Mouse (Mus musculus): ENCODE measurements around the gene Samd1.

Gene Samd1

DNA sequence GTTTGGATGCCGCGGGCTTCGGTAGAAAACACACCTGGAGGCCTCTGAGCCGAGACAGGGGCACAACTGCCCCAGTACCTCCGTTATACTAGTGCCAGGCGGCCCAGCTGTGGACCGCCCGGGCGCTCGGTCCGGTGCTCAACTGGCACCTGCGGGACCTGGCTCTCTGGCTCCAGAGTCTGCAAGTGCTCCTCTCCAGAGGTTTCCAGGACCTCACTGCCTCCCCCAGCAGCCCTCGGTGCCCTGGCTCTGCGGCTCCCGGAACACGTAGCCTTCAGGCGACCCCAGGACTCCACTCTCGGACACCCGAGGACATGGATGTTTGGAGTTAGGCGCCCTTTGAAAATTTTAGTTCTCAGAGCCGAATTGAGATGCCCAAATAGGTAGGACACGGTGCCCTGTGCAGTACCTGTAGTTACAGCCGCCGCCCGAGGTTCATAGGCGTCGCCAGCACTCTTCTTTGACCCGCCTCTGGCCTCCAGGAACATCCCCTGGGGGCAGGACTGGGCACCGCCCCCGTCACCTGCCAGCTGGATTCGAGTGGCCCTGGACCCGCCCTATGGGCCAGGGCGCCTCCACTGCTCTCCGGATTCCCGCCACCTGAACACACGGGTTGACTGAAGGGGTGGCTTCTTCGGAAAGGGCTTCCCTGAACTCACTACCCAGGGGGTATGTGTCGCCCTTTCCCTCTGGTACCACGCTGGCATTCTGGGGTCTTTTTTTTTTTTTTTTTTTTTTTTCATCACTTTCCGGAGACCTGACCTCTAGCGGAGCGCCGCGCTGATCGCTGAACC, 14.4 kb downstream of the Samd1 start, which contains the start of gene 2210011C24Rik:
TSS of gene 2210011C24Rik (minus strand) at position 467 of the 794 bp plus-strand sequence.
- peak; percentile 57 for DNase-seq (ENCODE audit: low spot score)

DNA sequence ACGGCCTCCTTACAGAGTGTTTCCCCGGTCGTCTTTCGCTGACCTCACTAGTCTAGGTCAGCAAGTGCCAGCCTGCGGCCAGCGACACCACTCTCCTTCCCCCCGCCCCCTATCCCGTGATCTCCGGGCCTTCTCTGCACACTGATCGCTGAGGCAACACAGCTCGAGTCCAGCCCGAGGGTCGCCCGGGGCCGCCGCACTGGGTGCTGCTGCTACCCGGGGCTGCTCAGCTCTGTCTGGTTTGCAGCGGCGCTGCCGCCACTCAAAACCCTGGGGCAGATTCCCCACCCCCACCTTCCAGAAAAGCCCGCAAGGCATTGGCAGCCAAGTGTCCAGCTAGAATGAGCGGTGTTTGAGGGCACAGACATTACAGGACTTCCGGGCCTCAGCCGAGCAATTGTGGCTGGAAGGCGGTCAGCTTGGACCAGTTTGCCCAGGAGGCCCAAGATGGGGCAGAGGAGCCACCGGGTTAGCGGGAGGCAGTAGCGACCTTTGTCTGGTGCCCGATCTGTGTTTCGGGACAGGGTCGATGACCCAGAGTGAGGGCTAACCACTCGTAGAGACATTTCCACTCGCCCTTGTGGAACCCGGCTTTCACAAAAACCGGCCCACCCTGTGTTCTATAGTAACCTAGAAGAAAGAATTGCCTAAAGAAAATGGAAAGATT, 15.2 kb downstream of the Samd1 start:
- DNase-seq (ENCODE audit: low spot score), result peak; percentile 47

GRCm38 (mm10) chr8:84015833-84016232, 18.4 kb downstream of the Samd1 start:
- DNase-seq (ENCODE audit: low spot score), result no peak

DNA sequence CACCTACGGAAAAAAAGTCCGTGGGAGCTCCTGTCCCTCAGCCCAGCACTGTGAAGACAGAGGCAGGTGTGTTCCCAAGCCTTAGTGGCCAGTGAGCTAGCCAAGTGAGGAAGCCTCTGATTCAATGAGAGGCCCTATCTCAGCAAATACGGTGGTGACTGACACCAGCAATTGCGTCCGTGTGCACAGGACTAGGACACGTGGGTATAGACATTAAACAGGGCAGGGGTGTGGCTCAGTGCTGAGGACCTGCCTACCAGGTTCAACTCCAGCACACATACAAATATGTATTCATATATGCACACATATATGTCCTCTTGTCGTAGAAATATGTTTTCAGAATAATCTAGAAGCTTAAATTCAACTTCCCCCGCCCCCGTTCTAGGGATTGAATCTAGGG, 22.3 kb downstream of the Samd1 start:
- no peak for DNase-seq (ENCODE audit: low spot score)

DNA sequence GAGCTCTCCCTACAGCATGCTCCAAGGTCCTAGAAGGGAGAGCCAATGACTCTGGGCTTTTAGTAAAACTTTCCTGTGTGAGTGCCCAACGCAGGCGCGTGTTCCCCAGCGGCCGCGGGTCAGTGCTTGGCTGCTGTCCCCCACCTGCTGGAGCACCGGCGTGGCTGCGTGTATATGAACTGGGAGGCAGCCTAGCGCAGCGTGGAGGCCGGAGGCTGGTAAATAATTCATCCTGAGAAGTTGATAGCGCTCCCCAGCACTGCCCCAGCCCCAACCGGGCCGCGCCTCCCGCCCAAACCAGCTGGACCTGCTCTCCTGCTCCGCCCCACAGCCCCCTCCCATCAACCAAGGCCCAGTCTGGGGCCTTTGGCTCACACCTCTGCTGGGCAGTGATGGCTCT, 23.6 kb downstream of the Samd1 start, which contains the start of gene Palm3:
TSS of gene Palm3 (plus strand) at position 376 of the 400 bp plus-strand sequence.
- DNase-seq (ENCODE audit: low spot score), result no peak

- no peak for DNase-seq (ENCODE audit: low spot score)
Observed at GRCm38 (mm10) chr8:84021569-84021968, 24.1 kb downstream of the Samd1 start.

GRCm38 (mm10) chr8:84023085-84023484, 25.6 kb downstream of the Samd1 start:
- DNase-seq (ENCODE audit: low spot score), result peak; percentile 72

- no peak for DNase-seq (ENCODE audit: low spot score)
Observed at GRCm38 (mm10) chr8:84023631-84024030, 26.2 kb downstream of the Samd1 start.

DNA sequence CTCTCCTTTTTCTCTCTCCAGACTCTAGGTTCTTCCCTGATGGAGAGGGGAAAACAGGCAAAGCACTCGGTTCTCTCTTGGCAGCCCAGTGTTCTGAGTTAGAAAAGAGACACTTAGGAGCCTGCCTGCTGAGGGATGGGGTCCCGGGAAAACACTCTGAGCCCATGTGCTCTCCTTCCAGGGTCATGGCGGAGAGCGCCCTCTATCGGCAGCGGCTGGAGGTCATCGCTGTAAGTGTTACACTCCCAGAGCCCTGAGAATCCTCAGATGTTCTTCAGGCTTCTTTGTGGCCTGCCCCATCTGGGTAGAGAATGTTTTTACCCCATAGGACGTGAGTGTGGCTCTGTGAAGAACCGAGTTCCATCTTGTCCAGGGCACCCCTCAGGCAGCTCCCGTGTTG, 26.7 kb downstream of the Samd1 start:
- peak; percentile 52 for DNase-seq (ENCODE audit: low spot score)

DNA sequence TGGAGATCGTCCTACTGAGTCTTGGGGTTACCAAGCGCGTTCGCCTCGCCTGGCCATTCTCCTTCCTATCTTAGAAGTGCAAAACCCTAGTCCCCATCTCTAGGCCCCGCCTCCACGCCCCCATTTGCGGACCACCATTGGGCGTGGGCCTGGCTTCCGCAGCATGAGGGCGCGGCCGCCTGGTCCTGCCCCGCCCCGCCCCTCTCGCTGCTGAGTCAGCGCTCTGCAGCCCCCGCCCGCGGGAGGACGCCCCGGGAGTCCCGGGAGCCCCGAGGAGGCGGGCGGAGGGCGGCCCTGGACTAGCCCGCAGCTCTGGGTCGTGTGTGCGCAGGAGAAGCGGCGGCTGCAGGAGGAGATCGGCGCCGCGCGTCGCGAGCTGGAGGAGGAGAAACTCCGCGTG, 28.4 kb downstream of the Samd1 start:
- DNase-seq (ENCODE audit: low spot score), result no peak

DNA sequence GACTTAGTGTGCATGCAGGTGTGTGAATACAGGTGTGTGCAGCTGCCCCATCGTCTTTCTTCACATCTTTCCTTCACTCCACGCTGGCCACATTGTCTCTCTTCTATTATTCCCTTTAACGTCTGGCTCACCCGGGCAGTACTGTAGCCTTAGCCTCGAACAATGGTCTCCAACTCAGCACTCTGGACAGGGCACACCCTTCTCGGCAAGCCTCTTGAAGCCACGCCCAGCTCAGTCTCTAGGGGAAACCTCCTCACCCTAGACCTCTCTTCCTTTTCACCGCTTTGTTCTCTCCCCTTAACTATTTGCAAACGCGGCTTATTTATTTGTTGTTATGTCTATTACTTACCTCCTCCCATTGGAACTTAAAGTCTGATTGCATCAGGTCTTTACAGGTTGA, 30.0 kb downstream of the Samd1 start:
- no peak for DNase-seq (ENCODE audit: low spot score)

- DNase-seq (ENCODE audit: low spot score), result no peak
Observed at GRCm38 (mm10) chr8:84029272-84029671, 31.8 kb downstream of the Samd1 start.

- no peak for DNase-seq (ENCODE audit: low spot score)
Observed at GRCm38 (mm10) chr8:84032777-84033176, 35.3 kb downstream of the Samd1 start.

- no peak for DNase-seq (ENCODE audit: low spot score)
Observed at GRCm38 (mm10) chr8:84038015-84038414, 40.5 kb downstream of the Samd1 start.

DNA sequence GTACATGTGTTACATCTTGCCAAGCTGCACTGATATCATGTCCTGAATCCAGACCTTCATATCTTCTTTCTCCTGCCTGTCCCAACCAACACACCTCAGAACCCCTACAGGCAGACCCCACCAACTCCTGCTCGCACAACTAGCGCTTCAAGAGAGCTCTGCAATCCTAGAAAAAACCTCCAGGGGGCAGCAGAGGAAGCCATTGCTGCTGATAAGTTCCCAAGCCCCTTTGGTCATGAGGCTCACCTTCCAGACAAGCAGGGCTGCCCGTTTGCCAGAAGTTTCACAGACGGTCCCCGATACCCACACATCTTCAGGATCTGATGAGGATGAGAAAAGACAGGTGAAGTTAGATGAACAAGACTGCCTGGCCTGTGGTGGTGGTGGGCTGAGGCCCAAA, 41.6 kb downstream of the Samd1 start:
- DNase-seq (ENCODE audit: low spot score), result peak; percentile 77

GRCm38 (mm10) chr8:84042066-84042947, 44.8 kb downstream of the Samd1 start, which contains the start of gene Il27ra:
TSS of gene Il27ra (minus strand) at chr8:84042589.
- peak; percentile 91 for DNase-seq (ENCODE audit: low spot score)

GRCm38 (mm10) chr8:84042948-84043342, 45.5 kb downstream of the Samd1 start:
- DNase-seq (ENCODE audit: low spot score), result peak; percentile 30

- no peak for DNase-seq (ENCODE audit: low spot score)
Observed at GRCm38 (mm10) chr8:84044103-84044502, 46.6 kb downstream of the Samd1 start.

DNA sequence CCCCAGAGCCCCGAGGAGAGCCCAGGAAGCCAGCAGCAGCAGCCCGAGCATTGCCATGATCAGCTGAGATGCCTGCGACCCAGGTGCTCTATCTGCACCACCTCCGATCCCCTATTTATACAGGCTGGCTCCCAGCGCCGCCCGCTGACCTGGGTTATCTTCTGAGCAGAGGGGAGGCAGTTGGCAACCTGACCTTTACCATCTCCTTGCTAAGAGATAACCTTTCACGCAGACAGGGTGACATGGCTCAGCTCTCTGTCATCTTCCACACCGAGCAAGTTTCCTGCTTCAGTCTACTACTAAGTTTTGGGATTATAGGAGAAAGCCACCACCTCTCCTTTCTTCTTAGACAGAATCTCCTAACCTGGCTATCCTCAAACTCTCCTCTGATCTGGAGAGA, 47.4 kb downstream of the Samd1 start, which contains the start of gene Rln3:
TSS of gene Rln3 (minus strand) at position 101 of the 400 bp plus-strand sequence.
- no peak for DNase-seq (ENCODE audit: low spot score)

GRCm38 (mm10) chr8:84046505-84046904, 49.0 kb downstream of the Samd1 start:
- no peak for DNase-seq (ENCODE audit: low spot score)

GRCm38 (mm10) chr8:84048171-84048570, 50.7 kb downstream of the Samd1 start:
- DNase-seq (ENCODE audit: low spot score), result no peak

Measured in MN1 (cell line).